Mouse (Mus musculus) stomach, postnatal 0 days (tissue): Measurements from ENCODE around the gene Gfra1. TPM values are rescaled to one million over a fixed set of nuclear protein-coding genes. Genes with fewer than 3 reads are reported as not detected.

ENCODE experiments used
- ATAC-seq: fragments of 200-750 bp; cut with Nextera tagmentation; 2 replicates; pipeline ENCODE4 v1.8.0; 2017; ENCODE audit not compliant: low FRiP score, low TSS enrichment
- DNase-seq: peaks from one replicate; pipeline ENCODE4 v3.0.0-alpha.2; 2016; ENCODE audit warnings: low spot score
- H3K27ac ChIP-seq: fragments of 300-500 bp; sonication (generic); replicated peaks from 2 replicates; pipeline ENCODE4 v1.5.1; 2014; ENCODE audit warnings: mild to moderate bottlenecking, control low read depth
- H3K27me3 ChIP-seq: fragments of 300-500 bp; sonication (generic); 2 replicates; pipeline ENCODE4 v1.6.1; 2014; ENCODE audit warnings: low read length; ENCODE audit not compliant: control insufficient read depth, insufficient read depth
- H3K36me3 ChIP-seq: fragments of 300-500 bp; sonication (generic); 2 replicates; pipeline ENCODE4 v1.6.1; 2014; ENCODE audit warnings: low read length, mixed read lengths; ENCODE audit not compliant: control insufficient read depth, insufficient read depth
- H3K4me1 ChIP-seq: fragments of 300-500 bp; sonication (generic); replicated peaks from 2 replicates; pipeline ENCODE4 v1.6.1; 2014; ENCODE audit warnings: antibody characterized with exemption; ENCODE audit not compliant: control insufficient read depth, insufficient read depth
- H3K4me2 ChIP-seq: fragments of 300-500 bp; sonication (generic); replicated peaks from 2 replicates; pipeline ENCODE4 v1.6.1; 2014; ENCODE audit warnings: low read depth, mild to moderate bottlenecking, control low read depth, moderate library complexity
- H3K4me3 ChIP-seq: fragments of 300-500 bp; sonication (generic); 2 replicates; pipeline ENCODE4 v1.5.1; 2014; ENCODE audit warnings: low read depth, low read length, control low read depth
- H3K9ac ChIP-seq: fragments of 300-500 bp; sonication (generic); 2 replicates; pipeline ENCODE4 v1.6.1; 2014; ENCODE audit warnings: mild to moderate bottlenecking, low read length, control low read depth, mixed read lengths
- H3K9me3 ChIP-seq: fragments of 300-500 bp; sonication (generic); 2 replicates; pipeline ENCODE4 v1.6.1; 2016; ENCODE audit warnings: low read length; ENCODE audit not compliant: control insufficient read depth
- CTCF ChIP-seq: IDR thresholded peaks from 2 replicates; pipeline ENCODE4 v1.5.1; 2016; ENCODE audit warnings: antibody characterized with exemption, low read depth, mild to moderate bottlenecking, moderate library complexity
- EP300 ChIP-seq: optimal IDR thresholded peaks from 2 replicates; pipeline ENCODE3; 2016; ENCODE audit warnings: antibody characterized with exemption
- WGBS: fragments of 180-500 bp; shearing (Covaris S2); extraction: QIAGEN DNeasy Blood & Tissue Kit; methylation state at CpG from one replicate; pipeline ENCODE4 v1.1.7; 2014; 5-methylcytosine and 5-hydroxymethylcytosine counted together
- polyA plus RNA-seq: library from polyadenylated mRNA; unstranded; fragments of >200 nt; fragmentation: Nextera tagmentation; extraction: Ambion mirVana; gene quantifications from 2 replicates; pipeline ENCODE4 v1.2.1, GENCODE M21; 2015

Gene Gfra1
- polyA plus RNA-seq, 1 experiment from 2014 or later = 9.1 TPM

DNA sequence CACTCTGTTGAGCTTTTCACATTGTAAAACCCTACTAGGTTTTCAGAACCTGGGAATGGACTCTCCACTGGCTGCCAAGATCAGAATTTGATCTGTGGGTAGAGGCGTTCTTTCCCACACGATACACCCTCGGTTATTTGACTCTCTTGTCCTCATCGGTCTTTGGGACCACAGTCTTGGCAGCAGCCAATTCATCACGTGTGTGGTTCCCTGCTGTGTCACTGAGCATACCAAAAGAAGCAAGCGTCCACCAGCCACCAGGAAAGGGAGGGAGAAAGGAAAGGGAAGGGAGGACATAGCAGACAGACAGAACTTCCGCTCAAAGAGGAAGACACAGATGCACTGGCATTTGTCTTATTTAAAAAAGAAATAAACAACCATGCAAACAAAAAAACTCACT lies 189.1 kb downstream of the Gfra1 start:
- 68% methylated on average over 7 of the region's 7 CpGs for WGBS
- DNase-seq = no peak
- Histone ChIP-seq H3K4me1 (no peaks in the 10 kb centered on the region), H3K4me2 (no peak overlapping the region), H3K27me3 (no peaks in the 10 kb centered on the region), H3K9me3 (no peaks in the 10 kb centered on the region), H3K4me3 (no peak overlapping the region), H3K36me3 (no peaks in the 10 kb centered on the region), H3K27ac (no peak overlapping the region), H3K9ac (no peak overlapping the region)
- TF ChIP-seq EP300 (no peak), CTCF (no peak)
- ATAC-seq = no peak

DNA sequence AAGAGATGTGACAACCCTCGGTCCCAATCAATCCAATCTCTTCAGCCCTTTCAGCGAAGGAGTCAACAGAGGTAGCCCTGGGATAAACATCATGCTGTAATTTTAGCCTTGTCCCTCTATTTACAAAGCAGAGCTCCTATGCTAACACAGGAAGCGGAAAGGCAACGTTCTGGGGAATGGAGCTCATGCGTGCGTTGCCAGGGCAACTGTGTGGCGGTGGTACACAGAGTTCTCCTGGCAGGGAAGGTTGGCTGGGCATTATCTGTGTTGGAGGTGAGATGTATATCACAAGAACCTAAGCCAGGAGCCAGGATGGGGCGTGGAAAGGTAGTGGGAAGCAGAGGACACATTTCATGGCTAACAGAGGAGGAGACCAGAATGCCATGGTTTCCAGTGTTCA lies 194.8 kb downstream of the Gfra1 start:
- 55% methylated on average over 8 of the region's 8 CpGs for WGBS
- Histone ChIP-seq H3K27me3 (no peaks in the 10 kb centered on the region), H3K27ac (no peak overlapping the region), H3K36me3 (no peaks in the 10 kb centered on the region), H3K9me3 (no peaks in the 10 kb centered on the region), H3K4me1 (no peaks in the 10 kb centered on the region), H3K9ac (no peak overlapping the region), H3K4me3 (no peak overlapping the region), H3K4me2 (no peak overlapping the region)
- ATAC-seq (no peak), DNase-seq (no peak)
- TF ChIP-seq EP300 (no peak), CTCF (no peak)

DNA sequence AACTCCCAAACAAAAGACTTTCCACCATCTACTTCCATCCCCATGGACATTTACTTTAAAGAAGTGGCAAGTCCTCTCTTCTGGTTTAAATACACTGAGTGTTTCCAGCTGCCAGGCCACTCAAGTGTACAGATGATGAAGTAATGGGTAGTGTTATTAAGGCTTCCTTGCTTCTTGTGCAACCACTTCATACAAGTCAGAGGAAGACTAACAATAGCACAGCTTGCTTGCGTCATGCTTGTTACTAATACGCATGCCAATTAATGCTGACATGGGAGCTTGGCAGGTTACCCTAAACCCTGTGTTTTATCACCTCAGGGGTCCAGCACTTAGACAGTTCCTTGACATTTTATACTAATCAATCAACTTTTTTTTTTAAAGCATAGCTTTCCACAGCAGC lies 196.5 kb downstream of the Gfra1 start:
- DNase-seq = no peak
- WGBS = 42% methylated on average over 2 of the region's 2 CpGs

DNA sequence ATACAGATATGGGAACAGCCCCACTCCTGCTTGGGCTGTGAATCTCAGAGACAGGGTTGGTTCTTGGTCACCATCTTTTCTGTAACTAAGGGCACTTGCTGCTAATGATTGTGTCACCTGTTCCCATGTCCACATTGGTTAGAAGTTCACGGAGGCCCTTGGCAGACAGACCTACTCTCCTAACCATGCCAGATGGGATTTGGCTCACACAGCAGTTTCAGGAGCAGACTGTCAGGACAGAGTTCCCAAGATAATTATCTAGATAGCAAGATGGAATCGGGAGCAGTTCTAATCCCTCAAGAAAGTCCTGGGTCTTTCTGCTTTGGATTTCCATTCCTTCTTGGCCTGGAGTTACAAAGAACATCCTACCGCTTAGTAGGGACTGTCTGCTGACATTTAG lies 199.2 kb downstream of the Gfra1 start:
- WGBS = 84% methylated on average over 3 of the region's 3 CpGs
- no peak for DNase-seq

More for the DNA sequence above, 196.5 kb downstream of the Gfra1 start:
- no peak for TF ChIP-seq EP300
- Histone ChIP-seq H3K9ac (no peak overlapping the region), H3K36me3 (no peaks in the 10 kb centered on the region), H3K4me2 (no peak overlapping the region), H3K9me3 (no peaks in the 10 kb centered on the region), H3K27ac (no peak overlapping the region), H3K27me3 (no peaks in the 10 kb centered on the region), H3K4me3 (no peak overlapping the region), H3K4me1 (no peaks in the 10 kb centered on the region)
- peak; percentile 53; the same call in 1 of the 2 replicates for ATAC-seq

DNA sequence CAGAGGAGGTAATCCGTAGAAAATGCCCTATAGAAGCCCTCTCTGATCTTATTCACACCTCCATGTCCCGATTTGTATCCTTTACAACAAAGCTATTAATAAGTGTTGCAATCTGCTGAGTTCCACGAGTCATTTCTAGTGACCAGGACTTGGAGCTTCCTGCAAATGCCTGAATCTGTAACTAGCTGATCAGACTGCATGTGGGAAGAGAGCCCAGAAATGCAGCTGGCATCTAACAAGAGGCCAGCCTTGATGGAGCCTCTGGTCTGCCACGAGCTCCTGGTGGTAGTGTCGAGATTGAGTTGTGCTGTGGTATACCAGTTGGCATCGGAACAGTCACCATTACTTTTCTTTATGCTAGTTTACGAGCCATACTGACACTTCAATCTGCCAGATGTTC lies 200.3 kb downstream of the Gfra1 start:
- no peaks in the 10 kb centered on the region for H3K4me1 ChIP-seq
- no peak overlapping the region for H3K9ac ChIP-seq
- no peak overlapping the region for H3K27ac ChIP-seq
- no peaks in the 10 kb centered on the region for H3K9me3 ChIP-seq
- TF ChIP-seq CTCF = no peak
- TF ChIP-seq EP300 = no peak
- H3K27me3 ChIP-seq = no peaks in the 10 kb centered on the region
- no peak for ATAC-seq
- no peak overlapping the region for H3K4me2 ChIP-seq
- WGBS = 69% methylated on average over 7 of the region's 7 CpGs
- H3K36me3 ChIP-seq = no peaks in the 10 kb centered on the region
- no peak overlapping the region for H3K4me3 ChIP-seq
- DNase-seq = no peak

More for the DNA sequence above, 199.2 kb downstream of the Gfra1 start:
- no peak overlapping the region for H3K4me2 ChIP-seq
- no peak overlapping the region for H3K27ac ChIP-seq
- H3K9me3 ChIP-seq = no peaks in the 10 kb centered on the region
- H3K4me3 ChIP-seq = no peak overlapping the region
- H3K4me1 ChIP-seq = no peaks in the 10 kb centered on the region
- no peaks in the 10 kb centered on the region for H3K27me3 ChIP-seq
- H3K9ac ChIP-seq = no peak overlapping the region
- no peak for ATAC-seq
- no peaks in the 10 kb centered on the region for H3K36me3 ChIP-seq
- no peak for TF ChIP-seq EP300
- no peak for TF ChIP-seq CTCF

DNA sequence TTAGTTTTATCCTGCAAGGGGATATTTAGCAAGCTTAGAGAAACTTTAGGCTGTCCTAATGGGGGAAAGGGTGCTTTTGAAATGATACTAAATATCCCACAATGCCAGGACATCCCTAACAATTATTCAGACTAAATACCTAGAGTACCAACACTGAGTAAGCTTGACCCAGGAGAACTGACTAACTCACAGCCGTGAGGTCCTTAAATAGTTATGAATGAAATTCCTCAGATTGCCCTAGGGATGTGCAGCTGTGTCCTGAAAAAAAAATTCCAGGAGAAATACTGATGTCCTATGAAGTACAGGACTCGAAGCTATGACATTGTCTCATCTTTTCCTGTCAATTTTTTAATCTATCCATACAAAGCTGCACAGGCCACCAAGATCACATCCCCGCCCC lies 201.5 kb downstream of the Gfra1 start:
- no peak overlapping the region for H3K9ac ChIP-seq
- 72% methylated on average over 3 of the region's 3 CpGs for WGBS
- H3K4me3 ChIP-seq = no peak overlapping the region
- DNase-seq (no peak), ATAC-seq (no peak)
- H3K27ac ChIP-seq = no peak overlapping the region
- no peaks in the 10 kb centered on the region for H3K36me3 ChIP-seq
- TF ChIP-seq CTCF = no peak
- no peak for TF ChIP-seq EP300
- H3K4me1 ChIP-seq = no peaks in the 10 kb centered on the region
- H3K9me3 ChIP-seq = no peaks in the 10 kb centered on the region
- no peak overlapping the region for H3K4me2 ChIP-seq
- H3K27me3 ChIP-seq = no peaks in the 10 kb centered on the region
